Mouse (Mus musculus) liver, embryonic 14.5 days (tissue): ENCODE results near the gene Pirt.

Experiments
- CTCF ChIP-seq: IDR thresholded peaks from 2 replicates; pipeline ENCODE4 v1.5.1; 2016; ENCODE audit warnings: antibody characterized with exemption, low read depth, control low read depth
- EP300 ChIP-seq: IDR thresholded peaks from 2 replicates; pipeline ENCODE4 v1.6.1; 2016; ENCODE audit warnings: antibody characterized with exemption, low read depth

DNA sequence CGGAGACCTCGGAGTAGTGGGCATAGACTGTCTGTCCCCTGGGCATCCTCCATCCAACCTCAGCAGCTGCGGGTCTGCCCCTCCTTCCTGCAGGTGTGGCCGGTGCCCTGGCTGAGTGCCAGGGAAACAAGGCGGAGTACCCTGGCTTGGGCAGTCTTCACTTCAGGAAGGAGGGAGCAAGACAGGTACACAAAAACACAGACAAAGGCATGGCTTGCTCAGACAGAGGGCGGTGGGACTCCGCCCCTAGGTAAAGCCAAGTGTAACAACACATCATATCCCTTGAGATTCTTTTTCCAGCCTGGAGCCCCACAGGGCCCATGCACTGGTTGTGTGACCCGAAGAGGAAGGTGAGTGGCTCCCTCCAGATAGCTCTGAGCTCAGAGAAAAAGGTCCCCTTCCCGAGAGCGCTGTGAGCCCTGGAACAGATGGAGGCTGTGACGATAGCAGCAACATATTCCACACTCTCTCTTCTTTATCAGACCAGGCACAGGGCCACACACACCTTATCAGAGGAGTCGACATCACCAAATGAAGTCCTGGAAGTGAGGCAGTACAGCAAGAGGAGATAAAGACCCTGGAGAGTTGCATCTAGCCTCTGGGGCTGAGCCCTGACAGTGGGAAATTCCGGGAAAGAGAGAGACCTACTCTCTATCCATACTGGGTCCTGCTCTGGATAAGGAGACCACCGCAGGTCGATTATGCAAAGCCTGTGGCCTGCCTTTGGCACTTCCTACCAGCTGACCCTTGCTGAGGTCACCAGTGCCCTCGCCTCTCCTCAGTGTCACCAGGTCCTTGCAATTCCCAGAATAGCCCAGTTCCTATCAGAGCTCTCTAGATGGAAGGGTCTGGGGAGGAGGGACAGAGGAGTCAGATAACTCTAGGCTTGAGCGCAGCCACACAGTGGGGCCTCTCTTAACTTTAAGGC lies 1.0 kb downstream of the Pirt start:
- TF ChIP-seq EP300 (peak; percentile 80), CTCF (no peak)
